Mouse (Mus musculus) layer of hippocampus, adult 9-11 months (tissue): ENCODE results near the gene Tmem167b.
"Not testable (repeated sequence)": the region's sequence is repeated elsewhere in the genome, so short reads cannot be mapped to it uniquely, and the experiment has no call there.

Source experiments
- DNase-seq: peaks from one replicate; pipeline ENCODE4 v3.0.0; 2022

Tmem167b gene

DNA sequence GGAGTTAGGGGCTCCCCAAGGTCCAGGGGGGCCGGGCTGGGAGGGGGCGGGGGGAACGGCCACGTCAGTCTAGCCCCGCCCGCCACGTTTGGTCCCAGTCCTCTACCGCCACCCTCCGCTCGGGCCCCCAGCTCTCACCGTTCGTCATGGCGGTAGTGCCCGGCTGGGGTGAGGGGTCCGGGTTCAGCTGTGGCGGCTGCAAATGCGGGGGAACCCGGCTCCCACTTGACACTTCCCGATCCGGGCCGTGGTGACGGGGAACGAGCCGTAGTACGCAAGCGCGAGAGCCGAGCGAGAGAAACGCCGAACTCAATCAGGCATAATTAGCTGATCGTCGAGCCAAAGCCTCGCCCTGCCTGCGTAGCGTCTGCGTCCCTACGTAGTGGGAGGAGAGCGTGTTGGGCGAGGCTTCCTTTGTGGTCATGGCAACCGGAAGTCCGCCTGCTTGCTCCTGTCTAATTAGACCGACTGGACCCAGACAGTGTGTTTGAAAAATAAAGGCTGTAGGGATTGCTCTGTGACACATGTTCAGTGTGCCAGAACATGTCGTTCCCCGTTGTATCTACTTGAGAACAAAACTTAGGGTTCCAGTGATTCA is at the start of gene Tmem167b:
Tmem167b (minus strand) TSS at position 334 of the 598 bp plus-strand sequence.
- peak; percentile 97 for DNase-seq

DNA sequence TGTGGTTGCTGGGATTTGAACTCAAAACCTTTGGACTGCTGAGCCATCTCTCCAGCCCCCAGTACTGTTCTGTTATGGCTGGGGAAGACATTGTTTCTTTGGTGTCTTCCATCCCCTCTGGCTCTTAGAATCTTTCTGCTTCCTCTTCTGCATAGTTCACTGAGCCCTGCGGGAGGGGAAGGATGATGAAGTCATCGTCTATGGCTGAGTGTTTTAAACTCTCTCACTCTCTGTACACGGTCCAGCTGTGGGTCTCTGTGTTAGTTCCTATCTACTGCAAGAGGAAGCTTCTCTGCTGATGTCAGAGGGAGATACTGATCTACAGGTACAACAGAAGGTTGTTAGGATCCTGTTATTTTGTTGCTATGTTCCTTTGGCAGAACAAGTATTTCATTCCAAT is 46.6 kb upstream of the Tmem167b start:
- no peak for DNase-seq

DNA sequence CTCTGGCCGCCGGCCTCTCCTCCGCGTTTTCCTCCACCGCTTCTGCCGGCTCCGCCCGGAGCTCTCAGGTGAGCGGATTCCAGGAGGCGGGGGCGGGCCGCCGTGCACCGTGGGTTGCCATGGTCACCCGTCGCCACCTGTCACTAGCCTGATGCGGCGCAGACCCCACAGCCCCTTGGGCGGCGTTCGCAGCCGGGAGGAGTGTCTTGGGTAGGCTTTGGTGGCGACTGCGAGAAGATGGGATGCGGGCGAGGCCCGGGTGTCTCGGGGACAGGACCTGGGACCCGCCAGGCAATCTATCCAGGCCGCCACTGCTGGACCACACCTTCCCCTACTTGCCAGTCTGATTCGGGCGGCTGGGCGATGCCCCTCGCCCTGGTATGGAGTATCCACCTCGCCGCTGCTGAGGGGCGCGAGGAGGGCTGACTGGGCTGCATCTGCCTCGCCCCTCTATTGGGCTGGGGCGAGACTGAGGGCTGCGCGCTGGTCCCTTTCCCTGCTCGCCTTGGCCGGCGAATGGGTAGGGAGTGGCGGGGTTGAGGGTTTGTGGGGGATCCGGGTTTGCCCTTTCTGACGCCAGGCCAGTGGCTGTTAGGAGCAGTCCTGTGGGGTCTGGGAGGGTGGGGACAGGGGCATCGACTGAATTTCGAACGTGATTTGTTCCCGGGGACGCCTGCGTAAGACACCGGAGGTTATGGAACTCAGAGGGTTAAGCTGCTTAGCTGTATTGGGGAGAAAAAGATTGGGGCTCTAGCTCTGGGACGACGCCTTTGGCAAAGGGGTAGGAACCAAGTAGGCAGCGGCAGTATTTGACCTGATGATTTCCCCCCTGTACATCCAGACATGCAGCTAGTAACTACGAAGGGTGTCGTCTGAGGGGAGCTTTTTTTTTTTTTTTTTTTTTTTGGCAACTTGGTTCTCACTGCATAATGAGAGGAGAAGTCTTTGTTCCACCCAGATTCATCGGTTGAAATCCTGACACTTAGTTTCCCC is 29.6 kb upstream of the Tmem167b start:
- DNase-seq: no peak

DNA sequence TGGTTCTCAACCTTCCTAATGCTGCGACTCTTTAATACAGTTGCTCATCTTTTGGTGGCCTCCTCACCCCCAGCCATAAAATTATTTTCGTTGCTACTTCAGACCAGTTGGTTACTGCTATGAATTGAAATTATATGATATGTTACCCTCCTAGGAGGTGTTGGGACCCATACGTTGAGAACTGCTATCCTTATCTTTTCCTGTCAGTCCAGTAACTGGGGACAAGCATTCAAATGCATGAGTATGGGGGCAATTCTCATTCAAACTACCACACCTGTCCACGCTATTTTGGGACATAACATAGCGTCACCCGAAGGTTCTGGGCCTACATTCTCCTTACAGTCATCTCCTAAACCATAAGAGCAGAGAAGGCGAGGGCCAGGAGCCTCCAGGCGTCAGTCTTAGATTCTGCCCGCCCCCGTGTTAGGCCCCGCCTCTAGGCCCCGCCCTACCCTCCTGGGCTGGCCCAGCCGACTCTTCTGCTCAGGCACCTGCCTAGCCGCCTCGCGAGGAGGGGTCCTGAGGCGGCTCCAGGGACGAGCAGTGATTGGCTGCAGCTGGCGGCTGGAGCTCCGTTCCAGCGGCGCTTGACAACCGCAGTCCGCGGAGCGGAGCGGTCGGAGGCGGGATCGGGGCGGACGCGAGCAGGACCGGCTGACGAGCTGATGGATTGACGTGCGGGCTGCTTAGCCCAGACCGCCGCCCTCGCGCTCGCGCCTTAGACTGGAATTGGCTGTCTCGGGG is 28.7 kb upstream of the Tmem167b start, which contains the start of gene Wdr47:
Wdr47 (plus strand) TSS at position 494 of the 744 bp plus-strand sequence.
- peak; percentile 97 for DNase-seq

DNA sequence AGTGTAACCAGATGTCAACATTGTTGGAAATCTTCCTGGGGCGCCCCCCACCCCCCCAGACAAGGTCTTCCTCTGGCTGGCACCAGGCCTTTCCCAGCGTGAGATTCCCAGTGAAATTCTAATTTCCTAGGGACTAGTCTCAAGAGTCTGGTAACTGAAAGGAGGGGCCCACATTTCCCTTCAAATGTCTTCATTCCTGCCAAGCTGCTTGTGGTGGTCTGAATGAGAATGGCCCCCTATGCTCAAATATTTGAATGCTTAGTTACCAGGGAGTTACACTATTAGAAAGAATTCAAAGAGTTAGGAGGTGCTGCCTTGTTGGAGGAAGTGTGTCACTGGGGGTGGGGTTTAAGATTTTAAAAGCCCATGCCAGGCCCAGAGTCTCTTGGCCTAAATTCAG is 26.2 kb upstream of the Tmem167b start:
- no peak for DNase-seq

- DNase-seq: no peak
These were observed 22.3 kb upstream of the Tmem167b start for GRCm38 (mm10) chr3:108584580-108584979.

DNA sequence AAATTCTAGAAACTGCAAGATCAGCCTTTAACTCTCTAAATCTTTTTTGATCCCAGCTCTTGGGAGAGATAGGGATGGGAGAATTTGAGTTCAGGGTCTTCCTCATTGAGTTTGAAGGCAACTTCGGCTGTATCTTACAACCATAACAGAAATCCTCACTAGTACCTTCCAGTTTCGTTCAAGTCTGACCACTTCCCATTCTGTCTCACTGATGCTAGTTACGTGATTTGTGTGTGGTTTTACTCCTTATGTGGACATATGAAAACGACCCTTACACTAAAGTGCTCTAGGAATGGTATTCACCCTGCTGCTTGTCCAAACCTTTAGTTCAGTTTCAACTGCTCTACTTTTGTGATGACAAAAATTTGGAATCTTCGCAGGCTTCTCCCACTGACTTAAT is 11.8 kb upstream of the Tmem167b start:
- DNase-seq: no peak

DNA sequence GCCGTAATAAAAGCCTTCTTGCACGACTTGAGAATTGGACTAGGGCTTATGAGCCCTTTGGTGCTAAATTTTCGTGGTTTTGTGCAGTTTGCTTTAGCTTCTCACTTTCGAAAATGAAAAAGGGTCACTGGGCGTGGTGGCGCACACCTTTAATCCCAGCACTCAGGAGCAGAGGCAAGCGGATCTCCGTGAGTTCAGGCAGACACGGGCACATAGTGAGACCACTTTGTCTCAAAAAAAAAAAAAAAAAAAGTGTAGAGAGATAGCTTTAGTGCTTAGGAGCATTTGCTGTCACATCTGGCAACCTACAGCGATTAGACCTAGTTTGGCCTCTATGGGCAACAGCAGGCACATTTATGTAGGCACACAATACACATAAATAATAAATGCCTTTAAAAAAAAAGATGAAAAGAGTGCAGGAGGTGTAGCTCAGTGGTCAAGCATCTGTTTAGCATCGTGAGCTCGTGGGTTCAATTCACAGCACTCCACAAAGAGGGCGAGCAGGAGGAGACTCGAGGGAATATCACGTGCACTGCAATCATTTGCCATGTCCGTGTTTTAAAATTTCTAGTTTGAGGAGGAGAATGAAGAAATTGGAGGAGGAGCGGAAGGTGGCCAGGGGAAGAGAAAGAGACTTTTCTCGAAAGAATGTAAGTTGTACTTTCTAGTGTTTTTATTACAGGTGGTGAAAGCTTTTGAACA is 10.2 kb upstream of the Tmem167b start:
- no peak for DNase-seq

DNA sequence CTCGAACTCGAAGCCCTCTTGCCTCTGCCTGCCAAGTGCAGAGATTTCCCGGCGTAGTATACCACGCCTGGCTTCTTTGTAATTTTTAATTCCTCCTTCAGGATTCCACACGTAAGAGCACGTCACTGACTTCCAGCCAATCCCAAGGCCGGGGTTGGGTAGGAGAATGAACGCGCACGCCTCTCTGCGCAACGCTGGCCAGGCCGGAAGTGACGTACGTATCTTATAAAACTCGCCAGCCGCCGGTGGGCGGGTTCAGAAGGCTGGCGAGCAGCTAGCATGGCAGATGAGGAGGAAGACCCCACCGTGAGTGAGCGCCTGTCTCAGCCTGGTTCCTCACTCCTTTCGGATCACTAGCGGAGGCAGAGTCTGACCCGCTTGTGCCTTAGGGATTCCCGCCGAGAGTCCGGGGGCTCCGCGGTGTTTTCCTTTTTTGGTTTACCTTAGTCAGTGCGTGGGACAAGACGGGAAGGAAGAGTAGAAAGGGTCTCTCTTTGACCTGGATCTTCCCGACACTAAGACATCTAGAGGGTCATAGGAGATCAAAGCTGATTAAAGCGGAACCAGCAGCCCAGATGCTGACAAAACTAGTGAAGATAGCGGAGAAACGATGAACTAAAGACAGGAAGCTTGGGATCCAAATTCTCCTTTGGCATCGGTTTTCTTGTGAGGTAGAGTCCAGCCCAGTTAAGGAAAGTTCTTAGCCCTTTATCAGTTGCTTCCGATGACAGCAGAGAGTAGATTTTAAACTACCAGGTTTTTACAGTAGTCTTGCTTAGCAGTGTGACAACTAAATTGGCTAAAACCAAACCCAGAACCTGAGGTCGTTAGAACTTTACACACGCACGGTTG is 9.4 kb upstream of the Tmem167b start, which contains the start of gene Taf13:
Taf13 (plus strand) TSS at position 256 of the 852 bp plus-strand sequence.
- DNase-seq: peak; percentile 97

GRCm38 (mm10) chr3:108570813-108571212 is 8.5 kb upstream of the Tmem167b start:
- DNase-seq: no peak

- not testable (repeated sequence) for DNase-seq
These were observed 7.4 kb upstream of the Tmem167b start for GRCm38 (mm10) chr3:108569636-108570035.

GRCm38 (mm10) chr3:108567990-108568877 is 6.0 kb upstream of the Tmem167b start:
- DNase-seq: peak; percentile 71

GRCm38 (mm10) chr3:108563309-108563708 is 1.0 kb upstream of the Tmem167b start:
- DNase-seq: peak; percentile 79

GRCm38 (mm10) chr3:108562777-108563271 is 558 bp upstream of the Tmem167b start:
- DNase-seq: no peak

DNA sequence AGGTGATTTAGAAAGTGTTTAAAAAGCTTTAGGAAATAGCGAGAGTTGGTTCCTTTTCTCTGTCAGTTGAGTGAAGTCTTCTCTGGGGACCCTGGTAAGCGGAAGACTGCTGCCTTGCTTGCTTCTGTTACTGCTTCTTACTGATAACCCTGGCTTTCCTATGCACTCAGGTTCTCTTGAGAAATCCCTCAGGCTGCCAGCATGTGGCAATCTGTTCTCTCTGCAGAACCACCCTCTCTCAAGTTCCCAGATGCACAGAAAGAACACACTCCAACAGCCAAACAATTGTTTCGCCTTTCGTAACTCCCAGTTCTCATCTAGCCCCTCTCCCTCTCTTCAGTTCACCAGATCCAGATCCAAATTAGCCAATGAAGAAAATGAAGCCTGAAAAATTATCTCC is 4.4 kb downstream of the Tmem167b start:
- DNase-seq: no peak

DNA sequence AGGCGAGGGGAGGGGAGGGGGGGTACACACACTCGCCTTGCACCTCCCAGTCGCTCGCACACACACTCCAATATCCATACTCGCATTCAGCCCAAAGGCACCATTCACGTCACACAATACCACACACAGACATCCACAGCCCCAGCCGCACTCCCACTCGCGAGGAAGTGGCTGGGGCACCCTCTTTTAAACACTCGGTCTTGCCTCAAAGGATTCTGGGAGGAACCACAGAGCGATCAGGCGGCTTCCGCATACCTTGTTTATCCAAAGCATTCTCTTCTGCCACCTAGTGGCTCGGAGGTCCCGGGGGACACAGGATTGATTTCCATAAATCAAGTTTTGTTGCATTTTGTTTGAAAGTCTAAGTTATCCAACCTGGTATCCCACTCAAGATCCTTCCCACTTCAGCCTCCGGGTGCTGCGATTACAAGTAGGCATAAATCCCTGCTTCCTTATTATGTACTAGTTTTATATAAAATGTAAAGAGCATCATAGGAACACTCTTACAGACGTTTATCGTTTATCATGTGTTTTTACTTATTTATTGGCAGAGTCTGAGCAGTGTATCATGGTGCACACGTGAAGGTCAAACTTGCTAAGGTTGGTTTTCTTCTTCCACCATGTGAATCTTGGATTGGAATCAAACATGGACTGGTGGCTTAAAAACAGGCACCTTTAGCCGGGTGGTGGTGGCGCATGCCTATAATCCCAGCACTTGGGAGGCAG is 7.5 kb downstream of the Tmem167b start:
- DNase-seq: peak; percentile 96

DNA sequence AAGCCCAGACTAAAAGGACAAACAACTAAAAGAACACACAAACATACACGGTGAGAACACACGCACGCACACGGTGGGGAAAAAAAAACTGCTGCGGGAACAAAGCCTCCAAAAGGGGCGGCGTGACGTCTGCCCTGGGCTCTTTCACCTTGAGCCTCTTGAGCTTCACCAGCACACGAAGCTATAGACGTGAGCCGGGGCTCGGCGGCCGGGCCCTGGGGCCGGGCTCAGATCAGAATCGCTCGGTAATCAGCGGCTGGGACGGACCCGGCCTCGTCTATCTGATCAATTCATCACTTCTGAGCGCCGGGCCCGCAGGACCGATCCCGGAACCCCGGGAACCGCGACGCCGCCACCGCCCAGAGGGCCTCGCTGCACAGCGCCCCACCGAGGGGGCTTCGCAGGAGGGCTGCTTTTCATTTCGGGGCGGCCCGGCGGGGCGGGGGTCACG is 8.1 kb downstream of the Tmem167b start:
- no peak for DNase-seq

DNA sequence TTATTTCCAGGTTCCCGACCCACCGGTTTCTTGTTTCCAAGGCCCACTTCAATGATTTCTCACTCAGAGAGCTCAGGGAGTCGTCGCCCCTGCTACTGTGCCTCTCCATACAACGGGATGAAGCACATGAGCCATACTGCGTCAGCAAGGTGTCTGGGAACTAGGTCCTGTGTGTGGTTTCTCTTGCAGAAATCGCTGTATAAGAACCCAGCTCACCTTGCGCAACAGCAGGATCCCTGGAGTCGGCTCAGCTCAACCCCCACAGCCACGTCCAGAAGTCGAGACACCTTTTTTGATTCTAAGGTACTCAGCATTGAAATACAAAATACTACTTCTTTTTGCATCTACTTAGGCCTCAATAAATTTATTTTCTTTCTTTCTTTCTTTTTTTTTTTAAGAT is 20.0 kb downstream of the Tmem167b start:
- DNase-seq: no peak

- peak; percentile 91 for DNase-seq
These were observed 25.0 kb downstream of the Tmem167b start for GRCm38 (mm10) chr3:108537303-108537702.
